Mouse (Mus musculus): ENCODE results near the gene Gm45753.
A peak's percentile ranks its signal among the peaks of the same experiment; 100 is the strongest.

DNA sequence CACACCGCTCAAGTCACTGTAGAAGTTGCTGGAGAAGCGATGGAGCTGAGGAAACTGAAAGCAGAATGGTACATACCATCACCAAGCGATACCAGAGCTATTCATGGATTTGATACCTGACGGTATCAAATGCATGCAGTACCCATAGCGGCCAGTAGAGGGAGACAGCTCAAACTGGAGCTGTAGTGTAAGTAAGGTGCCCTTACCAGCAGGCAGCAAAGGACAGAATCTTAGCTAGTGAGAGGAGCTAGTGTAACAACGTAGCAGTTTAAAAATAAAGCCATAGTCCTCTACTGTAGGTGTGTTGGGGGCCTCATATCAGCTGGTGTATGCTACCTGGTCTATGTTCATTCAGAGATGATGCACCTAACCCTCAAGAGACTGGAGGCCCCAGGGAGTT, 36.8 kb upstream of the Gm45753 start:
- TF ChIP-seq CTCF (IDR thresholded peaks at IDR 0.05; ENCODE audit: low read depth), result peak; percentile 98
- no peak for TF ChIP-seq EP300 (IDR thresholded peaks at IDR 0.05; ENCODE audit: low read depth)
